Mouse (Mus musculus): ENCODE measurements around the gene Ehmt2.
A peak's percentile ranks its signal among the peaks of the same experiment; 100 is the strongest.

Ehmt2 gene

DNA sequence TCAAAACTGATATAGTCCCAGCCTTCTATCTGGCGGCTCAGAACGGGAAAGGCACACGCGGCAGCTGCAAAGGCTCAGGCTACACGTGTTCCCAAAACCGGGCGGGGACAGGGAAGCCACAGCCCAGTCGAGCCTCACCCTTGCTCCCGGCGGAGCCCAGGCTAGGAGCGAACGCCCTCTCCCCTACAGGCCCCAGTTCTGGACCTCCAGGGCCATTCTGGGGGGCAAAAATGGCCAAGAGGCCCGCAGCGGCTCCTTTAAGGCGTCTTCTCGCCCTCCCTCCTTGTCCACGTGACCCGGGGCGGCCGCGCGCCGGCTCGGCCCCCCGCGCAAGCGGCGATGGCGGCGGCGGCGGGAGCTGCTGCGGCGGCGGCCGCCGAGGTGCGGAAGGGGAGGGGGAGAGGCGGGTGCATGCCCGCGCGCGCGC is at the start of gene Ehmt2, which contains the start of gene C2:
Gene Ehmt2, plus strand, starts transcription at position 310 of the 427 bp plus-strand sequence.
Gene C2, minus strand, starts transcription at position 106 of the 427 bp plus-strand sequence.
- DNase-seq (ENCODE audit: low spot score in 2 of 2): peak; percentile 81

DNA sequence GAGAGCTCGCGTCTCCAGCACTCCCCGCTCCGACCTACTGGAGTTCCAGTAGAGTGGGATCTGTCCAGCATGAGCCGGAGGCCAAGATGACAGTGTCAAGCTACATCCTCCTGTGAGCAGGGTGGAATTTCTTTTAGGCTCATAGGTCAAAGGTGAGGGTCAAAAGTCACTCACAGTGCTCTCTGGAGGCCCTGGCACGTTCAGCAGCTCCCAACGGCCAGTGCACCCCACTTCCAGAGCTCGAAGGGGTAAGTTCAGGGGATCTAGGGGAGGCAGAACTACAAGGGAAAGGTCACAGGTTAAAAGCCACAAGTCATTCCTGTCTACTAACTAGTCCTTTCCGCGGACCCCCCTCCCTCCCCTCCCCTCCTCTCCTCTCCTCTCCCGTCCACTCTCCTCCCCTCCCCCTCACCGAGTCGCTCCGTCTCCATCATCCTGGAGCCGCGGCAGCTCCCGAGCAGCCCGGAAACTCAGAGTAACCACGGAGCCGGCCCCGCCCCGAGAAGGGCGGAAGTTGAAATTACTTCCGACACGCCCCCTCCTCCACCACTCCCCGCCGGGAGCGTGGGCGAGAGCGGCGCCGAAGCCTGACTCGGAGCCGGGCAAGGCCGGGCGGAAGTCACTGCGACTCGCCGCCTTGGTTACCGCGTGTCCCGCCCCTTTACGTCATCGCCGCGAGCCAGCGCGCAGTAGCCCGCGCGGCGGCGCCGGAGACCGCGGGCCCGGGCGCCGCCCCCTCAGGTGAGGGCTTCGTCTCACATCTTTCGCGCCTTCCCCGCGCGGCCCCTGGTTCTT is 48.4 kb upstream of the Ehmt2 start, which contains the start of the genes Skiv2l and Nelfe:
Gene Skiv2l, minus strand, starts transcription at position 489 of the 795 bp plus-strand sequence.
Gene Nelfe, plus strand, starts transcription at position 670 of the 795 bp plus-strand sequence.
- DNase-seq (ENCODE audit: low spot score in 2 of 2): peak; percentile 96 to 98

- DNase-seq (ENCODE audit: low spot score in 2 of 2): no peak
Measured at GRCm38 (mm10) chr17:34850517-34851125, 47.6 kb upstream of the Ehmt2 start.

GRCm38 (mm10) chr17:34853511-34853910 is 44.8 kb upstream of the Ehmt2 start:
- no peak for DNase-seq (ENCODE audit: low spot score in 2 of 2)

- no peak for DNase-seq (ENCODE audit: low spot score in 2 of 2)
Measured at GRCm38 (mm10) chr17:34854761-34855160, 43.5 kb upstream of the Ehmt2 start.

DNA sequence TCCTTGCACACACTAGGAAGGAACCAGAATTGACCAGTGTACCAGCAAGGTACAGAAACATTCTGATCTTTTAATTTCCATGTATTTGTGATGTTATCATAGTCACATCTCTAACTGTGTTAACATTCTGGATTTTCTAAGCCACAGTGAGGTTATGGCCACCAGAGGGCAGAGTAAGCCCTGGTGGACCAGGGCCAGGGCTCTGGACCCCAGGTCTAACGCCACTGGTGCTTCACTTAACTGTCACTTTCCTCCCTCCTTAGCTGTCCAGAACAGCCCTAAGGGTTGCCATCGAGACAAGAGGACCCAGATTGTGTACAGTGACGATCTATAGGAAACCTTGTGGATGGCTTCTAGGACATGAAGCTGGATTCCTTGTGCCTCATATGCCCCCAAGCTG is 42.4 kb upstream of the Ehmt2 start:
- DNase-seq (ENCODE audit: low spot score in 2 of 2): no peak

DNA sequence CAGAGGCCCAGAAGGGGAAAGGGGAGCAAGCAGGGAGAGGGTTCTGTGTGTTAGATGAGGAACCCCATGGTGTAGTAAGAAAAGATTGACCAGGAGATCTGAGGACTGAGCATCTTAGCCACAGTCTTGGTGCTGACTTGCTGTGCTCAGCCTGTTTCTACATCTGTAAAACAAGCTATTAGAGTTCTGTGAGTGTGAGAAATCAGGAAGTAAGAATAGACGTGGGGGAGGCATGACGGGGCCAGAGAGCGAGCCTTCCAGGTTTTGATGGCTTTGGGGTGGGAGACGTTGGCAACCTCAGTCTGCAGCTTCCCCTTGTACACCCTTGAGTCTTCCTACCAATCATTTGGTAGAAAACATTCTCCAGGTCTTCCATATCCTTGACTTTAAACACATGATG is 39.6 kb upstream of the Ehmt2 start:
- no peak for DNase-seq (ENCODE audit: low spot score in 2 of 2)

DNA sequence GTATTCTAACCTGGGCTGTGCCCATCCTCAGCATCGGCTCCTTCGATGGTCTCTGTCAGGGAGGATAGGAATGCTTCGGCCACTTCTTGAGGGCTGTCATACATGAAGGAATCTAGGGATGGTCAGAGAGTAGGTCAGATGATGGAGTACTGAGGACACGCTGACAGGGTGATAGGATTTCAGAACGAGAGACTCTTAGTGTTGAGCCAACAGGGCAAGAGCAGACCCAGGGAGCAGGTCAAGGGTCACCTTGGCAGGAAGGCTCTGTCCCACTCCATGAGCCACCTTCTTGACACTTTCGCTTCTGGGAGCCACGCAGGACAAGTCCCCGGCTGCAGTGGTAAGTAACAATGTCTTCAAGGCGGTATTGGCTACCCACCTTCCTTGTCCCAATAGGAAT is 37.8 kb upstream of the Ehmt2 start:
- DNase-seq (ENCODE audit: low spot score in 2 of 2): no peak

GRCm38 (mm10) chr17:34861704-34862415 is 36.4 kb upstream of the Ehmt2 start:
- DNase-seq (ENCODE audit: low spot score in 2 of 2): no peak

DNA sequence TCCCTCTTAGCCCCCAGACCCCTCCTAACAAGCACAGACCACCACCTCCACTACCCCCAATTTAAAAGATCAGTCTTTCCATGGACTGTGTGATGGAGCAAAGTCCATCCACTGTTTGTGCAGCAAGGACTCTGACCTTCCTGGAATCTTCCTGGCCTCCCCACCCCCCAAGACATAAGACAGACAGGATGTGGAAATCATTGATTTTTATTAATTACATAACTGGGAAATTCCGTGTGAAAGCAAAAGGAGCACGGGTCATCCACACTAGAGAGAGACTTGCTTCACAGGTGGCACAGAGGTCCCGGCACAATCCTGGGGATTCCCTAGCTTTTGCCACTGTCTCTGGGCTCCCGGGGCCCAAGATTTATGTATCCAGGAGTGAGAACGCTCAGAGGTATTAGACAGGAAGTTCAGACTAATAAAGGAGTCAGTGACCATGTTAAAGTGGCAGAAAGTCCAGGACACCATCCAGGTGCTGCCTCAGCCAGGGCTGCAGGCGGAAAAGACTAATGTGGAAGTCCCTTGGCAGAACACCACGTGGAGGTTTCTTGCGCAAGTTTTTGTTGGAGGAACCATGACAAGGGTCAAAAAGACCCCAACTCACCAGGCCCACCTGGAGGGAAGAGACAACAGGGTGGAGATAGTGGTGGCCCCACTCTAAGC is 35.7 kb upstream of the Ehmt2 start, which contains the start of gene Cfb:
Gene Cfb, minus strand, starts transcription at position 103 of the 666 bp plus-strand sequence.
- DNase-seq (ENCODE audit: low spot score in 2 of 2): no peak

- no peak for DNase-seq (ENCODE audit: low spot score in 2 of 2)
Measured at GRCm38 (mm10) chr17:34865981-34866380, 32.3 kb upstream of the Ehmt2 start.

GRCm38 (mm10) chr17:34874321-34874720 is 23.9 kb upstream of the Ehmt2 start:
- no peak for DNase-seq (ENCODE audit: low spot score in 2 of 2)

DNA sequence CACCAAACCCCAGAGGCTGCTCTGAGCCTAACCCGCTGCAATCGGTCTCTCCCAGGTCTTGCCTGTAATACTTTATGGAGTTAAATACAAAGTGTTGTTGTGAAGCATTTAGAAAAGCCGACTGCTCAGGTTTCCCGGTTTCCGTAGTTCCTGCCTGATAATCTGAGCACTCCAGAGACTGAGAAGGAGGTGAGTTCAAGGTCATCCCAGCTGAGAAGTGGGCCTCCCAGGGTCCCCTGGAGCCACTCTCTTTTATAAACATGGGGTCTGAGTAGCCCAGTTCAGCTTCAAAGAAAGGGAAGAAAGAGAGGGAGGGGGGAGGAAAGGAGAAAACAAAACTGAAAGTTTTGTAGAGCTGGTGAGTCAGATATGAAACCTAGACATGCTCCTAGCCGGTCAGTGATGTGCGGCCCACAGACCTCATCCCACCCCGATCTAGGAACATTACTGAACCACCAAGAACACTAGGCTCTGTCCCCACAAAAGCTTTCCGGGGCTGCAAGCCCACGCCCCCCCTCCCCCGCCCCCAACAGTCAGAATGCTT is 18.9 kb upstream of the Ehmt2 start, which contains the start of gene Zbtb12:
Gene Zbtb12, plus strand, starts transcription at position 148 of the 544 bp plus-strand sequence.
- no peak for DNase-seq (ENCODE audit: low spot score in 2 of 2)

DNA sequence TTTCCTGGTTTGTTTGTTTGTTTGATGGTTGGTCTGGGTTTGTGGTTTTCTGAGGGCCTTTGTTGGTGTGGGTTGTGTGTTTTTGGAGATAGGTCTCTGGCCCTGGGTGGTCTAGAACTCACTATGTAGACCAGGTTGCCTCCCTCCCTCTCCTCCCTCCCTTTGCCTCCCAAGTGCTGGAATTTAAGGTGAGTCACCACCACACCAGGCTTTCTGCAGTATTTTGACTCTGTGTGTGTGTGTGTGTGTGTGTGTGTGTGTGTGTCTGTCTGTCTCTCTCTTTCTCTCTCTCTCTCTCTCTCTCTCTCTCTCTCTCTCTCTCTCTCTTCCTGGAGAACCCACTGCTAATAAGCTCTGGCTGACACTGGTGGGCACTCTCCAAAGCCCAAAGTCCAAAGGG is 17.1 kb upstream of the Ehmt2 start:
- DNase-seq (ENCODE audit: low spot score in 2 of 2): no peak

DNA sequence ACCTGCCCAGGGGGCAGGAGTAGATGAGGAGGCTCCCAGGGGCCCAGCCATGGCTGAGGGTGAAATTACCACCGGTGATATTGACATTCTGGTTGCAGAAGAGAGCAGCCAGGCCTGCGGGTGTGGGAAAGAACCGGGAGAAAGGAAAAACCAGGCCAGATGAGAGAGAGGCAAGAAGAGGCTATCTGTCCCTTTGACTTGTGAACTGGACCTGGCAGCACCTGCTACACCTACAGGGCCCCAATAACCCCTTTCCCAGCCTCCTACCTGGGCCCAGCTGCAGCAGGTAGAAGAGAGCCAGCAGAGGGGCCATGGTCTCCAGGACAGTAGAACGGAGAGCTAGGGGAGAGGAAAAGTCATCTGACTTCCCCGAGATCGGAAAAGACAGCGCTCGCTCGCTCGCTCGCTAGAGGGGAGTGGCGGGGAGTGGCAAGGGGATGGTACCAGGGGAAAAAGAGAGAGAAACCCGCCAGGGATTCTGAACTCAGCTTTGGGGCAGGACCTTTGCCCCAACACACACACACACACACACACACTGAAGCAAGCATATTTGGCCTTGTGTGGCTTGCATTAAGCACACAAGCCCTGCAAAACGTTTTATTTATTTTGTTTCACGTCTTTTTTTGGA is 16.5 kb upstream of the Ehmt2 start, which contains the start of gene Gm20547:
Gene Gm20547, minus strand, starts transcription at position 360 of the 628 bp plus-strand sequence.
- DNase-seq (ENCODE audit: low spot score in 2 of 2): no peak

- DNase-seq (ENCODE audit: low spot score in 2 of 2): no peak
Measured at GRCm38 (mm10) chr17:34883332-34883731, 14.9 kb upstream of the Ehmt2 start.

DNA sequence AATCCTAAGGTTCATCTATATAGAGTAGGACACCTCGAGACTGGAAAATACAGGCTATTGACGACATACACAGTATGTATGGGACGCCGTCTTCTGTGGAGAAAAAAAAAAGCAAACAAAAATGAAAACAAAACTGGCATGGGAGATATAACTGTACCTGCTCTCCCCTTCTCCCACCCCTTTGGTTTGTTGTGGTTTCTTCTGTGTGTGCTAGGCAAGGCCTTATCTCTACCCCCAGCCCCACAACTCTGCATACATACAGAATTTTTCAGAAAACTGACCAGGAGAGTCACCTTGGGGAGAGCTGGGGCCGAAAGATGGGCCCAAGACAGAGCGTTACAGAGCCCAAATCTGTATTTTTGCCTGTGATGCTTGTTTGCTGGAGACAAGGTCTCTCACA is 13.6 kb upstream of the Ehmt2 start:
- DNase-seq (ENCODE audit: low spot score in 2 of 2): no peak

- DNase-seq (ENCODE audit: low spot score in 2 of 2): no peak
Measured at GRCm38 (mm10) chr17:34885615-34886014, 12.7 kb upstream of the Ehmt2 start.

DNA sequence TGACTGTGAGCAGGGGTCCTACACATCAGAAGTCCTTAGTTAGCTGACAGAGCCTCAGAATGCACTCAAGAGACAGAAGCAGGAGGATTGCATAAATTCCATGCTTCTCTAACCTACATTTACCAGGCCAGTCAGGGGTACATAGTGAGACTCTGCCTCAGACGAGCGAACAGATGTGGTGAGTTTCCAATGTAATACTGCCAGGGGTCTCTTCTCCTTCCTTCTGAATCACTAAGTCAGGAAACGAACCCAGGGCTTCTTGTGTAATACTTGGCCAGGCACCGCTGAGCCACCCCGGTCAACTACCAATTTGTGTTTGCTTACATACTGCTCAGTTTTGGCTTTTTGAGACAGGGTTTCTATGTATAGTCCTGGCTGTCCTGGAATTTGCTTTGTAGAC is 10.3 kb upstream of the Ehmt2 start:
- no peak for DNase-seq (ENCODE audit: low spot score in 2 of 2)

DNA sequence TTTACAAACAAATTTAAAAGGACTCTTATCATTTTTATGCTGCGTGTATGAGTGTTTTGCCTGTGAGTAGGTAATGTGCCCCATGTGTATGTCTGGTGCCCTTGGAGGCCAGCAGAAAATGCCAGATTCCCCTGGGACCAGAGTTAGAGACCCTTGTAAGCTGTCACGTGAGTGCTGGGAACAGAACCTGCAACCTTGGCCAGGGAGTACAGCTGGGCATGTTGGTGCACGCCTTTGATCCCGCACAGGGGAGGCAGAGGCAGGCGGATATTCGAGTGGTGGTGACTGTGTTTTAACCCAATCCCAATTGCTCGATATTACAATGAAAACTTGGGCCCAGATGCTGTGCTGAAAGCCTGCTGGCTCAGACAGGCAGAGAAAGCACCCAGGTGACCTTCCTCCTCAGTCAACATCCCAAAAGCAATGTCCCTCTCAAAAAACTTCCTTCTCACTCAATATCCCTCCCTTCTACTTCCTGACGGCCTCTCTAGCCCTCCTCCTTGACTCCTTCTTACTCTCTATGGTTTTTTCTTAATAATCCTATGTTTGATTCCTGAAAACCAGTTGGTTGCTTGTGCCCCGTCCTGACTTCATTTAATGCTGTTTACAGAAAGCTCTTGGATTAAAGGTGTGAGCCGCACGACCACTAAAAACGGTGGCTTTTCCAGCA is 8.1 kb upstream of the Ehmt2 start:
- no peak for DNase-seq (ENCODE audit: low spot score in 2 of 2)

All from frontal cortex, postnatal 36 days (tissue).